Mouse (Mus musculus): ENCODE data around the gene Auh. TPM values are rescaled to one million over a fixed set of nuclear protein-coding genes. Genes with fewer than 3 reads are reported as not detected.

Gene Auh
- polyA plus RNA-seq, 2 experiments from 2014 or later = 32.7 to 47.4 TPM

DNA sequence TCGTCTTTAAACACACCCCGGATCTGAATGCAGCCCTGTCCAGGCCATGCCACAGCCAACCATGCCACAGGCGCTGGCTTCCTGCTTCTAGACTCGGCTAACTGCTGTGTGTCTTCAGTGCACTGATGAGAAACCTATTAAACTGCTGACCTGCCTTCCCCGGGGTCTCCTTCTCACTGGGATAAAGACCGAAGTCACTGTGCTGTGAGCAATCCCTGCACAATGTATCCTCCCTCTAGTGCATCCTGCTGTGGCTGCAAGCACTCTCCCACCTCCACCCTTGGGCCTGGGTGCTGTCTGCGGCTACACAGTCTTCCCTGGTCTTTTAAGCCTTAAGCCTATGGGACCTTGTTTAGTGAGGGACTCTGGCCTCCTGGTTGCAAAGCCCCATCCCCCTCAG lies 50.7 kb downstream of the Auh start:
- no peak for ATAC-seq

DNA sequence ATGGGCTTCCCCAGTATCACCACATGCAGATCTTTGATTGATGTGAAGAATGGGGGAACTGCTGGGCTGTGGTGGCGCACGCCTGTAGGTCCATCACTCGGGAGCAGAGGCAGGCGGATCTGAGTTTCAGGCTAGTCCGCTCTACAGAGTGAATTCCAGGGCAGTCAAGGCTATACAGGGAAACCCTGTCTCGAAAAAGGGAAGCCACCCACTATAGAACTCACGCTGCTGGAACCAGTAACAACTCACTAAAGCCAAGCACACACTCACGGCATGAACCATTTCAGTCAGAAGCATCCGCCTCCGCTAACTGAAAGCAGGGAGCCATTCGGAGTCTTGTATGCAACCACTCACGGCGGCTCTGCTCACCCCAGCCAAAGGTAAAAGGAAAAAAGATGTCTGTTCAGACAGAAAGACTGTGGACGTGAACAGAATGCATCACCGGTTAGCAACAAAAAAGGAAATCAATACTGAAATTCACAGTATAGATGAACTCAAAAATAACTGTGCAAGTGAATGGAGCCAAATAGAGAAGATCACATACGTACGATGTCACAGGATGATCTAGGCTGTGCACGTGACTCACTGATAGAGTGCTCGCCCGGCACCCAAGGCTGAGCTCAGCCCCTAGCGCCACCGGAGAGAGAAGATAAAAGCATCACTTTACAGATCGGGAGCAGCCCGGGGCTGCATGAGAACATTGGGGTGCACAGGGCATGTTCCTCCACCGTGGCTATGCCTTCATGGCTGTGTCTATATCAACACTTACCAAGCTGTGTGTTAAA lies 53.7 kb downstream of the Auh start:
- peak; percentile 8 for ATAC-seq

DNA sequence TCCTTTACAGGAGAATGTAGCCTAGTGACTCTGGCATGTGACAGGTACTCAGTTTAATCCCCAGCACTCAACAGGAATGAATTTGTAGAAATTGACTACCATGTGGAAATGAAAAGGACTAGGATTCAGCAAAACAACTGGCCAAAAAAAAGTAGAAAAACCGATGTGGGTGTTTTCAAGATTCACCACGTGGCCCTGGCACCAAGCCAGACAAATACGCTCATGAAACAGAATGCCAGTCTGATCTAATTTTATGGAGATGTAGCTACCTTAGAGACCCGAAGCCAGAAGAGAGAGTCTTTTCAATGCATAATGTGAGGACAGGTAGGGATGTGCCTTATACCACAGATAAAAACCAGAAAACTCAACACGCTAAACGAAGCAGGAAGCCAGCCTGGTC lies 54.4 kb downstream of the Auh start:
- ATAC-seq = peak; percentile 4

DNA sequence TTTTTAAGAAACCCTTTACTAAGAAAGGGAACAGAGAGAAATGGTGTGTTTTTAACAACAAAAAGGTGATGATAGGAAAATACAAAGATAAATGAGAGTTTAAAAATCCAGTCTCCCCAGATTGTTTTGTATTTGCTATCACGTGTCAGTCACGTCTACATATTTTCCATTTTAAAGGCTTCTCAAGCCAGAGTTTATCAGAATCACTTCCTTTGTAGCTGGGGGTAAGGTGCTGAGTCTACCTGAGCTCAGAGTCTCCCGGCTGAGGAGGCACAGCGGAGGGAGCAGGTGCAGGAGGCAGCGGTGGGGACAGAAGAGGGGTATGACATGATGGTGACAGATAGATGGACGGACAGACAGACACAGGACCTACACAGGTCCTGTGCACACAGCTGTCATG lies 55.1 kb downstream of the Auh start:
- ATAC-seq = peak; percentile 51

DNA sequence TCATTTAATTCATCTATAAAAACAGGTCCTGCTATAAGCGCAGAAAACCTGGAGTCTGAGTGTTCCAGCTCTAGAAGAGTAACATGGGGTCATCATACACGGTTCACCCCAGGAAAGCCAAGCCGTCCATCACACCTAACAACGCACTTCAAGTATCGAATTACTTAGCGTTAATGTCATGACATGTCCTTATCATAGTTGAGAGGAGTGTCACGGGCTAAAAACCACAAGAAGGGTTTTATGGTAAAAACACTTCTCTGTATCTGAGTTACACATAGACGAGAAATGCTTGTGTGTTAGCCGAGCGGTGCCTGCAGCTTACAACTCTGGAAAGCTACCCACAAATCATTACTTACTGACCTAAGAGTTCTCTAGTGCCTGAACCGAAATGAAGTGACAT lies 55.6 kb downstream of the Auh start:
- ATAC-seq = peak; percentile 48

DNA sequence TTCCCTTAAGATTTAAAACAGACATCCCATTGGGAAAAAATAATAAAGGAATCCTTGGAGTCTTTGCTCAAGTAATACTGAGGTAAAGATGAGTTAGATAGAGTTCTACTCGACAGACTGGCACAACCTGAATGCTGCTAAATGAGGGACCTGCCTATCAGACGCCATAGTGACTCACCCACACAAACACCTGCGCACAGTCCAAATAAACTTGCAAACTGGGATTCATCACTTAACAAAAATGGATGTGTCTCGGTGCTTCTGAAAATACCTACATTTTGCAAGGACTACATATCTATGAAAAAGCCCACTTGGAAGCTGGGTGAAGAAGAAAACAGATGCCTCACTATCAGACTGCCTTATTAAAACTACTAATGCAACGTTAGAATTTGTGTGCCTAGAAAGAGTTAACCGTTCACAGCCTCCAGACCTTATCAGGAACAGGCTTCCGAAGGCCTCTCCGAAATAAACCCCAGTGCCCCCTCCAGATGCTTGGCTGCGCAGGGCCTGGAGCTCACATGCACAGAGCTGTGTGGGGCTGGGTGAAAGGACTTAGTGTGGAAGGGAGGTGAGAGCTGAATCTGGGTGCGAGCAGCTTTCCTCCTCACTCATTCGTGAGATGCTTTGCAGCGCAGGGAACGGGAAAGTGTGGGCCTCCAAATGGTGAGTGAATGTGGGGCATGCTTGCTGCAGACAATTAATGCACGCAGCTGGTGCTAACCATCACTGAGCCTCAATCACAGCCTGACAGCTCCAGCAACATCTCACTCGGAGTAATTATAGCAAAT lies 63.3 kb downstream of the Auh start:
- ATAC-seq = no peak

DNA sequence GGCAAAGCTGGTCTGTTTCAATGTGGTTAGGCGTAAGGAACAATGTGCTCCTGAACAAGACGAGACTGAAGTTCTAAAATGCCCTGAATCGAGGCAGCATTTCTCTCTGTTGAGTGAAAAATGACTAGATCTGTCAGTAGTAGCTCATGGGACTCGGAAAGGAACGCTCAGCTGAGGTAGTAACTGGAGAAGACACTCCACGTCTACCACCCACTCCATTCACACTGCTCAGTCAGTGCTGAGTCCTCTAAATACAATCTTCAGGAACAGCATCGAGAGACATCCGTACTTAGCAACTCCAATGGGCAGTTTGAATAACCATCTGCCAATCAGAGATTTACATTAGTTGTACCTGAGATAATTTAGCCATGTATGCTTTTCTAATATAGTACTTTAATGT lies 66.0 kb downstream of the Auh start:
- no peak for ATAC-seq

DNA sequence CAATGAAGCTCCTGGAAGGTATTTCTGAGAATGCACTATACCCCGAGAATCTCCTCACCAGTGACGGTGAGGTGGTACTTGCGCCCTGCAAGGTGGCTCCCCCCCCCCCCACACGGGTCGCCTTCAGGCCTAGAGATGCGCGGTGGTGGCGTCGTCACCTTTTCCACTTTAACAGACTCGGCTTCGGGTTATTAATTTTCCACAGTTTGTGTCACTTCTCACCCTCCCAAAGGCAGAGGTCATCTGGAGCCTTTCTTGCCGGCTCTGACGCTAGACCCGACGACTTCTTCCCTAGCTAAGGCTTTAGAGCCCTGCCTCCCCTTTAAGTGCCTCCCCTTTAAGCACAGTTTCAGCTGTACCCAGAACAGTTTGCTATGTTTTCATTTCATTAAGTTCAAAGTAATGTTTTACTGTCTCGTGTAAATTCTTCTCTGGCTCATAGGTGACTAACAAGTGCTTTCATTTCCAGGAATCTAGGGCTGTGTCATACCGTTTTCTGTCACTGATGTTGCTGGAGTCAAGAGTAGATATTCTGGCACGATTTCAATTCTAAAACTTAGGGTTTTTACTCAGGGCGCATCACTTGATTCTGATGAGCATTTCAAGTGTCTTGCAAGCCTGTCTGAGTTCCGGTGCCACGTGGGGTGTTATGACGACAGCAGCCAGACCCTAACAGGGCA lies 69.3 kb downstream of the Auh start:
- peak; percentile 54 for ATAC-seq

DNA sequence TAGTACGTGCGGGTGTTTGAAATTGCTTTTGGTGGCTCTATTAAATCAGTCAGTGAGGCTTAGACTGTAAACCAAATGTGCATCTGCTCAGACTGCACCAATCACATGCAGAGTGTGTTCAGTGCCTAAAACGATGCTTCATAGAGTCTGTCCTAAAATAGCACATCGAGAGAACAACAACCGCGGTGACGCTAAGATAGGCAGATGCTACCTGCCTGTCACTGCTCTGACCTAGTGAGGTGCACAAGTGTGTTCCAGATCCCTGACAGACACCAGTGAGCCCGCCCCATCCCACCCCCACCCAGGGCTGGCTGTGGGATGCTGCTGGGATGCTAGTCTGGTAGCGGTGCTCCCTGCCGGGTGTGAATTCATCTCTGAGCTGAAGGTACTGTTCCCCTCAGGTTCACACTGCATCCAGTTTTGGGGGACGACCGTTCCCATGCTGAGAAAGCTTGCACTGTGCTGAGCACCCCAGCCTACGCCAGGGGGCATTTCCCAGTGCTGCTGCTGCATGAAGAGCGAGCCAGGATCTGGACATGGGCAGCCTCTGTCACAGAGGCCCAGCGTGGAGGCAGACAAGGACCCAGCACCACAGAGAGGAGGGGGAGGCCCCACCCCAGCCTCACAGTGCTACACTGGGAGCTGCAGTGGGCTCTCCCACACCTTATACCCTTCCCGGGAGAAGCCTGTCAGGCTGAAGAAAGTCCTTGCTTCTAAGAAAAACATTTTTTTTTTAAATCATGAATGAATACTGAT lies 70.2 kb downstream of the Auh start:
- no peak for ATAC-seq

DNA sequence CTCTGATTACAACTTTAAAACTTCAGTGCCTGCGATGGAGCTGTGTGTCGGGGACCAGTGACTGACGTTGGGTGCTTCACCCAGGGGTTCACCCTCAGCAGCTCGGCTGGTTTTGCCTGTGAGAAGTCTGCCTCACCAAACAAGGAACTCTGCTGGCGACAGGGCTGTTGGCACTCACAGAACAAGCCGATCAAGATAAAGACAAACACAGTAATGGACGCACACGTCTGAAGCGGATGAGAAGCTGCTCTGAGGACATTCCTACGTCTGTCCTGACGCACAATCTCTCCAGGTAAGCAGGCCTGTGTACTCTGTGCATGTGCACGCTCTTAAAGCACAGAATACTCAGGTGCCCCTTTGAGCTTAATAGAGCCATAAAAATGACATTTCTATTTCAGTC lies 71.1 kb downstream of the Auh start:
- no peak for ATAC-seq

DNA sequence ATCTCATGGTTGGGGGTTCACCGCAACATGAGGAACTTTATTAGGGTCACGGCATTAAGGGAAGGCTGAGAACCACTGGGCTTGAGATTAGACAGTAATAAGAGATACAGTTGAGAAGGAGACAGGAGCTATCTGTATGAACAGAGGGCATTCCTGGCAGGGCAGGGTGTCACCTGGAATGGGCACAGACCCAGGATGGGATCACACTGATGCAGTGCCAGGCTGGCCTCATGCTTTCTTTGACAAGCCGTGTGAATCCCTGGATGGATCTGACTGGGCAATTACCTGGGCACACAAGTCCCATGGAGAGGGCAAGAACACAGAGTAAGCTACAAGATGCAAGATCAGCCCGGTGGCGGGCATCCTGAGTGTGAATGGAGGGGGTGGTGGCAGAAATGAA lies 71.7 kb downstream of the Auh start:
- no peak for ATAC-seq

DNA sequence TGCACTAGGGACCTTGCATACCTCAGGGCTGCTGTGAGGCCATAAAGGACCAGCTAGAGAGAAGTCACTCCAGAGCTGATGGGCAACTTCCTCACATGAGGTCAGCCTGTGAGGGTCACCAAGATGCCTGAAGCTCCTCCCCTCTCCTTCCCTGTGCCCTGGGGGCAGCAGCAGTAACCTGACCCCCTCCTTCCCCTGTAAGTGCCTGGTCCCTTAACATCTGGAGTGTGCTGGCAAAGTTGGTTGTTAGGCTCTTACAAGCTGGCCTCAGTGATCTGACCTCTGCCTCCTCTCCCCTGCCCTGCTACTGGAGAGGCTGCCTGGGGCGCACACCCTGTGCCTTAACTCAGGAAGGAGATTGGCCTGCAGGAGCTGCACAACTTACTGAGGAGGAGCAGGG lies 75.9 kb downstream of the Auh start:
- ATAC-seq = no peak

DNA sequence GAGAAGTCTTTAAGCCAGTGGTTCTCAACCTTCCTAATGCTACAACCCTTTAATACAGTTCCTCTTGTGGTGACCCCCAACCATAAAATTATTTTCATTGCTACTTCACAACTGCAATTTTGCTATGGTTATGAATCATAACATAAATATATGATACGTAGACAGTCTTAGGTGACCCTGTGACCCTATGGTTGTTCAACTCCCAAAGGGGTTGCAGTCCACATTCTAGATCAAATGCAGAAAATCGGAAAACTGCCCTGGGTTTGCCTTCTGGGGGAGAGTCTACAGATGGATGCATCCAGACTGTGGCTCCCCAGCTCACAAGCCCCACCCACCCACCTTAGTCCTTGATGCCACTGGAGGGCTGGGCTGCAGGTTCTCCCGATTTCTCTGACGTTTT lies 77.6 kb downstream of the Auh start:
- no peak for ATAC-seq

DNA sequence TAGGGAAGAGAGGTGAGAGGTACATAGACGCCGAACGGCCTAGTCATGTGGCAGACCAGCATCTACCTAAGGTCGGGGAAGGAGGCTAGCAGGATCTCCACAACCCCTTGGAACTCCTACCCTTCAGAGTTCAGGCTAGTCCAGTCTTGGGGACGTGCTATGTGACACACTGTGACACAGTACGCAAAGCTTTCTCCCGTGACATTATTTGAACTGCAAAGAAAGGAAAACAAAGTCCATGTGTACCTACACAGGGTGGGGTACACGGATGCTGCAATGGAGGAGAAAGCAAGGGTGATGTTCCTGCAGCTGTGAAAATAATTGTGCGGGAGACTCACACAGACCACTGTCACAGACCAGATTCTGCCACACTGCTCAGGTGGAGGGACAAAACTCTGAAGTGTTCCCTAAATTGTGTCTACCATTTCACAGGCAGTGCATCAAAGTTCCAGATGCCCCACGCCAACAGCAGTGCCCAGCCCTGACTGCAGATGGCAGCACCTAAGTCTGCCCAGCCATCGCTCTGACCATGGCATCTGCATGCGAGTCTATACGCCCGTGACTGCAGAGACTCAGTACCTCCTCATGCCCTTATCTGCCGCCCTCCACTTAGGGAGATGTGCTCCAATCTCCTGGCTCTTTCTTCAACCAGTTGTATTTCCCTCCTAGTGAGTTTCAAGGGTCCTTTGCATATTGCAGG lies 79.3 kb downstream of the Auh start:
- ATAC-seq = no peak

DNA sequence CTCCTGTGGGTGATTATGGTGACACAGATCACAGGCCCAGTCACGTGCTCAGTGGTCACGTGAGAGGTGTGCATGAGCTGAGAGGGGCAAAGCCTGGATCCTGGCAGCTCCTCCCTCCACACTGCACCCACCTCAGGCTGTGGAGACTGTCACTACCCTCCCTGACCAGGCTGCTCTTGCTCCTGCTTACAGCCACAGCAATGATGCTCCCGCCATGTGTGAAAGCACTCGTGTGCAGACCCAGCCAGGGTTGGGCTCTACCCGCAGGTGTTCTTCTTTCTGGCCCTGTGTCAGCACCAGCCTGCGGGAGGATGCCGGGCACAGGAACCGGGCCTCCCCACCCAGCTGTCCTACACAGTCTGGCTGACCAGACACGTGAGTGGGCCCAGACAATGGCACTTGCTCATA lies 80.1 kb downstream of the Auh start:
- ATAC-seq = no peak

DNA sequence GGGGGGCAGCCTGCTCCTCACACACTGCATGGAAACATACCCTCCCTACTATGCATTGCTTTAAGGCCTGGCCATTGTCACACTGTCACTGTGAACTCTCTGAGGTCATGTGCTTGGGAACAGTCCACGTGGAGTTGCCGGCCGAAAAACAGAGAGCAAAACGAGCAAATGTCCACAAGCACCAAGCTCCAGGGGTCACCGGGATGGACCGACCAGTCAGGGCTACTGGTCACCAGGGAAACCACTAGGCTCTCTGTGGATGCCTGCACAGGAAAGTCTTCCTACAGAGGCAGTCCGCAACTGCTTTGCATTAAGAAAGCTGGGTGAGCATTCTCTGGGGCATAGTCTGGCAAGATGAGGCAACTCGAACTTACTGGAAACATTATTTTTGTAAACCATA lies 82.0 kb downstream of the Auh start:
- no peak for ATAC-seq

DNA sequence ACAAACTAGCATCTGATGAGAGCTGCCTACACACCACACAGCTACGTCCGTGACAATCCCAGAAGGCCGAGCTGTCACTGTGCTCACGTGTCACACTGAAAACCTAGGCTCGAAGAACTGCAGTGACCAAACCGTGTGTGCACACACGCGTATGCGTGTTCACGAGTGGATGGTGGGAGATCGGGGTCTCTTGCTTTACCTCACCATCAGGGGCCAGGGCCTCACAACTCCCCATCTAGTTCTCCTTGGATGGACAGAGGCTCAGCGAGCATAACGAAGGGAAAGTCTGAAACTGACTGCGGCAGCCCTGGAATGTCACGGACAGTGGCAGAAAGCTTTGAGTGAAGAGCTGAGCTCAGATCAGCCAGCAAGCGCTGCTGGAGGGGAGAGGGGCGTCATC lies 82.4 kb downstream of the Auh start:
- ATAC-seq = no peak

DNA sequence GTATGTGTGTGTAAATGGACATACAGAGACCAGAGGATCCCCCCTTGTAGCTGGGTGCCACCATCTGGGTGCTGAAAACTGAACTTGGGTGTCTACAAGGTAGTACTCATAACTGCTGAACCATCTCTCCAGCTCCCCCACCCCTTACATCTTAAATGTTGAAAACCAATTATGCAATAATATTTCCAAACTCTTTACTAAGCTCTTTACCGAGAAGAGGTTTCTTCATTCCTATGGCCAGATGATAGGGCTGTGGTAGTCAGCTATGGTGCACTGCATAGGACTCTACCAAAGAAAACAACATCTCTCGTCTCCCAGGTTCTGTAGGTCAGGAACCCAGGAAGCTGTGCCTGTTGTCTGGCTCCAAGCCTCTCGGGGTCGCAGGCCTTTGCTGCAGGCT lies 83.9 kb downstream of the Auh start:
- no peak for ATAC-seq

DNA sequence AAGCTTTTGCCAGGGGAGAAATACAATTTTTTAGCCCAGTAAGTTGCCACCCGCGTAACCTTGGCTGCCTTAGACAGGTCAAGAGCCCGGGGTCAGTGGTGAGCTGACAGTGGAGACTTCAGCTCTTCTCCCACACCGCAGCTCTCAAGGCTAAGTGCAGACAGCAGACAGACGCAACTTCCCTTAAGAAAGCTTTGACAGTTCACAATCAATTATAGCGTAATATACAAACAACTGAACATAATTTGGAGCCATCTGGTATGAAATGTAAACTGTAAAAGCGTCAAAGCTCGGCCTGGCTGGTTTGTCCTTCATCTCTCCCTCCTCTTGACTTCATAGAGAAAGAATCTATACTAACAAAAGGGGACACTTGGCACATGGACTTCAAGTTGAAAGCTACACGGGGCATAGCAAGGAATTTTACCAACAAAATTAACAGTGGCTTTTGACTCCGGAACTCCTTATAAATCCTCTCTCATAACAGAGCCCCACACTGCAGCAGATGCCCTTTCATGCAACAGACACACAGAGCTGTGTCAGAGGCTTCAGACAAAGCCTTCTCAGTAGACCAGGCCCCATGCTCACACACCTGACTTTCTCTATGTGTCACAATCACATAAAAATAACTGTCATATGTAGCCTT lies 85.8 kb downstream of the Auh start:
- no peak for ATAC-seq

DNA sequence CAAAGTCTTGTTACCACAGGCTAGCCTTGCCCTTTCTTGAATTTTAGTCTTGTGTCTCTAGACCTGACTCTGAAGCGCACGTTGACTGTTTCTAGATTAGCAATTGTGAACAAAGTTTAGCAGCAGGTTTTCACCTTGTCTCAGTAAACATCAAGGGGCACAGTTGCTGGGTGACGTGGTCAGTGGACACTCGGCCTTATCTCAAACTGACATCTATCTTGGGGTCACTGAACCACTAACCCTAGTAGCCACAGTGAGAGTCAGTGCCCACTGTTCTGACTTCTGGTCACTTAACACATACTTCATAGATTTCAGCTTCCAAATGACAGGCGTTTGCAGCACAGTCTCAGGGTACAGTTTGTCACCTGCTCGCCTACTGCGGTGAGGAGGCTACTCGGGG lies 93.2 kb downstream of the Auh start:
- ATAC-seq = no peak

DNA sequence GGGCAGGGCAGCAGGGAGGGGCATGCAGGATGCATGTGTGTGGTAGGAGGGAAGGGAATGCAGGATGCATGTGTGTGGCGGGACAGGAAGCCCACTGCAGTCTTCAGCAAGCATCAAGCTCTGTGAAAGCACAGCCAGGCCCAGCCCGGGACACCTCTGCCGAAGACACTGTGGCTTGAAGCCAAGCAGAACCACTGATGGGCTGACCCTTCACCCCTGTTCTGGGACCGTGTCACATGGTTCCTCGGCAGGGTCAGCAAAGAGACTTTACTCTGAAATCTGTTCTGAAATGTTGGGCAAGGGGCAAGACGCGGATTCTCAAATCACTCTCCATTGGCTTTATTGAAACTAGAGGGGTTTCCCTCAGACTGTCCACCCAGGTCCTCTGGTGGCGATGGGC lies 94.9 kb downstream of the Auh start:
- ATAC-seq = no peak

DNA sequence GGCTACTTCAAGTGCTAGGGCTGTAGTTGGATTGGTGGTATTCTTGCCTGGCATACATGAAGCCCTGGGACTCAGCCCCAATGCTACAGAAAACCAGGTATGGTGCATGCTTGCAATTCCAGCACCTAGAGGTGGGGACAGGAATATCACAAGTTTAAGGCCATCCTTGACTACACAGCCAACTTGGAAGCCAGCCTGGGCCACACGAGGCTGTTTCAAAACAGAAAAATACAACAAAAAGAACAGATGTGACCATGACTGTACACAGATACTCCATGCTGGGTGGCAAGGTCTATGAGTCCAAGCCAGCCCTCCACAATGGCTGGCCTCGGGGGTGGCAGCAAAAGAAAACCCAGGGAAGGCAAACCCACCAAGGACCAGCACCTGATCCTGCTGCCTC lies 95.7 kb downstream of the Auh start:
- ATAC-seq = no peak
